Mouse (Mus musculus): ENCODE results near the gene Gpr108.

DNA sequence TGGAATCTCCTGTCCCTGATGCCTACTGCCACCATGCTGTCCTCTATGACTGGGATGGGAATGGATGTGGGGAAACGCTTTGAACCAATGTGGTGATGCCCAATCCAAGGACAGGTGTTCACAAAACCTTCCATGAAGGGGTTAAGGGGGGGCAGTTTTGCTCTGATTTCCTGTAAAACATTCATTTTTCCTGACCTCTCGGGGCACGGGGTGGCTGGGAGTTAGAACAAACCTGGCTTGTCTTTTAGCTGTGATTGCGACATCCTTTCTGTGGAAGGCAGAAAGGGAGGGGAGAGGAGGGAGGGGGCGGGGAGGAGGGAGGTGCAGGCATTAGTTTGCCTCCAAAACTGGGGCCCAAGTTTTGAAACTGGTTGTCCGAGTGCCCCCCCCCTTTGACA is 17.5 kb downstream of the Gpr108 start:
- TF ChIP-seq POLR2A (IDR thresholded peaks at IDR 0.05; ENCODE audit: borderline replicate concordance, insufficient read depth, low read length) (no peak), CTCF (IDR thresholded peaks at IDR 0.05; ENCODE audit: borderline replicate concordance, insufficient read depth, low read depth, low read length) (no peak)
